Mouse (Mus musculus): ENCODE measurements around the gene Ppp1r9b.

Ppp1r9b gene

GRCm38 (mm10) chr11:94978178-94978915 is 12.5 kb upstream of the Ppp1r9b start:
- no peak for DNase-seq

GRCm38 (mm10) chr11:94978947-94979346 is 11.9 kb upstream of the Ppp1r9b start:
- DNase-seq = peak; percentile 96

- DNase-seq = no peak
Measured at GRCm38 (mm10) chr11:94979462-94980179, 11.2 kb upstream of the Ppp1r9b start.

GRCm38 (mm10) chr11:94985140-94985539 is 5.7 kb upstream of the Ppp1r9b start:
- no peak for DNase-seq

GRCm38 (mm10) chr11:94985822-94986221 is 5.0 kb upstream of the Ppp1r9b start:
- DNase-seq = no peak

GRCm38 (mm10) chr11:94986435-94986834 is 4.4 kb upstream of the Ppp1r9b start:
- no peak for DNase-seq

GRCm38 (mm10) chr11:94987341-94987740 is 3.5 kb upstream of the Ppp1r9b start:
- no peak for DNase-seq

- no peak for DNase-seq
Measured at GRCm38 (mm10) chr11:94987851-94988250, 3.0 kb upstream of the Ppp1r9b start.

GRCm38 (mm10) chr11:94988780-94989561 is 1.9 kb upstream of the Ppp1r9b start:
- DNase-seq = no peak

GRCm38 (mm10) chr11:94989562-94990017 is 1.2 kb upstream of the Ppp1r9b start:
- peak; percentile 92 for DNase-seq

GRCm38 (mm10) chr11:94990102-94990748 is 610 bp upstream of the Ppp1r9b start:
- DNase-seq = no peak

- DNase-seq = no peak
Measured at GRCm38 (mm10) chr11:94991641-94992479, 1.0 kb downstream of the Ppp1r9b start.

GRCm38 (mm10) chr11:94992480-94992753 is 1.6 kb downstream of the Ppp1r9b start:
- DNase-seq = no peak

GRCm38 (mm10) chr11:94992754-94993606 is 2.1 kb downstream of the Ppp1r9b start:
- peak; percentile 76 for DNase-seq

- no peak for DNase-seq
Measured at GRCm38 (mm10) chr11:94994208-94994814, 3.5 kb downstream of the Ppp1r9b start.

- no peak for DNase-seq
Measured at GRCm38 (mm10) chr11:94994947-94995772, 4.3 kb downstream of the Ppp1r9b start.

GRCm38 (mm10) chr11:94996101-94996500 is 5.3 kb downstream of the Ppp1r9b start:
- no peak for DNase-seq

- no peak for DNase-seq
Measured at GRCm38 (mm10) chr11:94996984-94997383, 6.1 kb downstream of the Ppp1r9b start.

GRCm38 (mm10) chr11:94997596-94997995 is 6.8 kb downstream of the Ppp1r9b start:
- DNase-seq = no peak

GRCm38 (mm10) chr11:94998041-94998531 is 7.3 kb downstream of the Ppp1r9b start:
- peak; percentile 81 for DNase-seq
